Mouse (Mus musculus) megakaryocyte-erythroid progenitor cell, adult 5 weeks (primary cell): ENCODE results near the gene Mcam. TPM values are rescaled to one million over a fixed set of nuclear protein-coding genes. Genes with fewer than 3 reads are reported as not detected.

Experiments used
- polyA plus RNA-seq: library from polyadenylated mRNA; stranded (reverse); fragments of >175 nt; gene quantifications from 2 replicates; pipeline ENCODE4 v1.2.3, GENCODE M21; 2012

Mcam gene
- polyA plus RNA-seq, result 0.49 and 0.73 TPM in 2 replicates

DNA sequence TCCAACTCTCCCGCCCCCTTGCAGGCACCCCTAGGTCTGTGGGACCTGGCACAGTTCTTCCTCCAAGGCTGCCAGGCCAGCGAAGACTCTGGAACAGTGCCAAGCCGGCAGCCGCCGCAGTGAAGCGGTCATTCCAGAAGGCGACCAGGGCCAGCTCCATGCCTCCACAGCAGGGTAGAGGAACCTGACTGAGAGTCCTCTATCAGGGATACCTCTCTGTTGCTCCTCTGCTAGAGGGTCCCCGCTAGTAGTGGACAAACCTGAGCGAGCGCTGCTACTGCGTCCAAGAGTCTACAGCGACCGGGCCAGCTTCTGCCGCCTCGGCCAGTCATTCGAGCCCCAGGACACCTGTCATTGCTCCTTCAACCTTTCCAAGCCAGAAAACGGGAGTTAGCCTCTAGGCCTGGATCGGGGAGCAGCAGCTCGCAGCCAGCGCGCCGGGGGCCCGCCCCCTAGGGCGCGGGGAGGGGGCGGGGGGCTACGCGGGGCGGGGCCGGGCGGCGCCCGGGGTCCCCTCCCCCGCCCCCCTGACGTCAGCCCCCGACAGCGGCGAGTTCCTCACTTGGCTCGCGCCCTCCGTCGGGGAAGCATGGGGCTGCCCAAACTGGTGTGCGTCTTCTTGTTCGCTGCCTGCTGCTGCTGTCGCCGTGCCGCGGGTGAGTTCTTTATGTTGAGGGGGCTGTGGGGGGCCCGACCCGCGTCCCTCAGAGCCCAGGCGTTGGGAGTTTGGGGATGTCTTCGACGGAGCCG lies at the start of gene Mcam:
Gene Mcam (plus strand): TSS at position 369 of the 750 bp plus-strand sequence.

DNA sequence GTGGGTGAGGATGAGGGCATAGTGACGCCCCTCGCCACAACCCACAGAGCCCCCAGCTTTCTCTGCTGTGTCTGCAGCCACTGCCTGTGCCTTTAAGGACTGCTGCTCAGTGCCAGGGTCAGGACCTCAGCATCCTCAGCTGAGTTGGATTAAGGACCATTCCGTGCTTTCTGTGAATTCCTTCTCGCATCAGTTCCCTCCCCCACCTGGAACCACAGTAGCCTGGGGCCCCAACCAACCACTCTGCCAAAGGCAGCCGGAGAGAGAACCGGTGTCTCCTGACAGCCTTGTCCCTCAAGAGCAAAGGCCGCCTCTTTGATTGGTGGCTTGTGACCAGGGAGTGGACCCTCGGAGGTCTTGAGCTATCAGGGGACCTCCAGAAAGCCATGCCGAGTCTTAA lies 32.8 kb upstream of the Mcam start, which contains the start of gene Mfrp:
Gene Mfrp (plus strand): TSS at position 240 of the 400 bp plus-strand sequence.

DNA sequence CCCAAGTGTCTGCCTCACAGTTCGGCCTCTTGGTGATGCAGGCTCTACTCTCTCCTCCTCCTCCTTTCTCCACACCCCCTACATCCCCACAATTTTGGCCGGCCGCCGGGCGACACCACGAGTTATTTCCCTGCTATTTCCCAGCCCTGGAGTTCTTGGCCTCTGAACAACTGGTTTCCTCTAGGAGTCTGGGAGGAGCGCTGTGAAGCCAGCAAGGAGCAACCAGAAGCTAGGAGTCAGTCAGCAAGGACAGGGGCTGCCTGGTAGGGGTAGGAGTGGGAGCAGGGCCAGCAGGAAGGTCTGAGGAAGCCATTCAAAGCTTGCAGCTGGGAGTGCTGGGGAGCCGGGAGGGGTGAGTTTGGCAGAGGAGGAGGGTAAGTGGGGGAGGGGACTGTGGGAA lies 27.2 kb upstream of the Mcam start, which contains the start of gene C1qtnf5:
Gene C1qtnf5 (plus strand): TSS at position 136 of the 400 bp plus-strand sequence.

DNA sequence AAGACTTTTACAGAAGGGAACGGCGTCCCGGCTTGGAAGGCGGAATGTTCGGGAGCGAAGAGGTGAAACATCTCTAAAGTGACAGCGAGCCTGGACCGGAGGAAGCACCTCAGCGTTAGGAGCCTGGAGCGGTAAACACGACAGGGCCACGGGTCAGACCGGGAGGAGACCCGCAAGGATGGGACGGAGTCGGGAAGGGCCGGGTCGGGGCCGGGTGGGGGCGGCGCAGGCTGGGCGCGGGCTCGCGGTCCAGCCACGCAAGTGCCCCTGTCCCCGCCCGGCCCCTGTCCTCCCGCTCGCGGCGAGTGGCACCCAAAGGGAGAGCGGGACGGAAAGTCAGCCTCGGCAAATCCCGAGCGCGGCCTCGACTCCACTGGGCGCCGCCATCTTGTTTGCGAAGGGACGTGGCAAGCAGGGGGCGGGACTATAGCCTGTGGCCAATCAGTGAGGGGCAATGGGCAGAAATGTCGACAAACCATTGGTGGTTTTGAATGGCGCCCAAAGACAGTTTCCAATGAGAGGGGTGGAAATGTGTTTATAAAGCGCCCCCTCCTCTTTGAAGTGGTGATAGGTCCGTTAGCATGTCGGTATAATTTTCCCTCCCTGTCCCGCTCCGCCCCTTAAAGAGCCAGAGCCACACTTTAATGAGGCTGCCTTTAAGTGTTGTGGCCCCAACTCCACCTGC lies 21.0 kb upstream of the Mcam start, which contains the start of the genes Gm49380 and Rnf26:
Gene Gm49380 (minus strand): TSS at position 396 of the 685 bp plus-strand sequence.
Gene Rnf26 (minus strand): TSS at position 413 of the 685 bp plus-strand sequence.

Other genes with a start within 250 kb of the Mcam start
- 5.2 and 6.1 TPM in 2 replicates for gene Thy1, start 91.1 kb upstream of the Mcam start, polyA plus RNA-seq
- 7.3 and 8.2 TPM in 2 replicates for gene Usp2, start 67.4 kb upstream of the Mcam start, polyA plus RNA-seq
- gene Mfrp, start 32.7 kb upstream of the Mcam start, polyA plus RNA-seq, result 0.15 and 0.47 TPM in 2 replicates
- 0.28 and 0.50 TPM in 2 replicates for gene C1qtnf5, start 27.2 kb upstream of the Mcam start, polyA plus RNA-seq
- not detected in 2 replicates for gene Gm49380, start 21.0 kb upstream of the Mcam start, polyA plus RNA-seq
- gene Rnf26, start 21.0 kb upstream of the Mcam start, polyA plus RNA-seq, result 44.3 and 47.3 TPM in 2 replicates
- gene Cbl, start 99.6 kb downstream of the Mcam start, polyA plus RNA-seq, result 17.2 and 20.8 TPM in 2 replicates
- gene Ccdc153, start 106.2 kb downstream of the Mcam start, polyA plus RNA-seq, result not detected in 2 replicates
- gene Pdzd3, start 117.0 kb downstream of the Mcam start, polyA plus RNA-seq, result 0.13 and 0.44 TPM in 2 replicates
- 12.4 and 18.2 TPM in 2 replicates for gene Nlrx1, start 134.1 kb downstream of the Mcam start, polyA plus RNA-seq
- gene Abcg4, start 154.1 kb downstream of the Mcam start, polyA plus RNA-seq, result 12.4 and 16.0 TPM in 2 replicates
- 5.1 and 7.4 TPM in 2 replicates for gene Hinfp, start 171.2 kb downstream of the Mcam start, polyA plus RNA-seq
- 64.6 and 72.7 TPM in 2 replicates for gene C2cd2l, start 185.8 kb downstream of the Mcam start, polyA plus RNA-seq
- 10.2 and 12.1 TPM in 2 replicates for gene Dpagt1, start 191.6 kb downstream of the Mcam start, polyA plus RNA-seq
- 701 and 895 TPM in 2 replicates for gene H2afx, start 200.2 kb downstream of the Mcam start, polyA plus RNA-seq
- 70.8 and 79.3 TPM in 2 replicates for gene Hmbs, start 209.8 kb downstream of the Mcam start, polyA plus RNA-seq
- 14.2 and 16.1 TPM in 2 replicates for gene Vps11, start 227.2 kb downstream of the Mcam start, polyA plus RNA-seq
- 72.8 and 74.0 TPM in 2 replicates for gene Hyou1, start 245.0 kb downstream of the Mcam start, polyA plus RNA-seq